Mouse (Mus musculus) liver, embryonic 11.5 days (tissue): ENCODE measurements around the gene Acot11. TPM values are rescaled to one million over a fixed set of nuclear protein-coding genes. Genes with fewer than 3 reads are reported as not detected.

ENCODE experiments used
- ATAC-seq: fragments of 200-750 bp; cut with Nextera tagmentation; replicated peaks from 2 replicates; pipeline ENCODE4 v1.8.0; 2017; ENCODE audit warnings: moderate number of reproducible peaks, mild to moderate bottlenecking, moderate TSS enrichment, moderate library complexity; ENCODE audit not compliant: low FRiP score
- DNase-seq: peaks from one replicate; pipeline ENCODE4 v3.0.0-alpha.2; 2017; ENCODE audit warnings: low spot score
- H3K27ac ChIP-seq: fragments of 300-500 bp; sonication (generic); 2 replicates; pipeline ENCODE4 v1.5.1; 2014; ENCODE audit warnings: mild to moderate bottlenecking, low read depth, low read length, control low read depth
- H3K27me3 ChIP-seq: fragments of 300-500 bp; sonication (generic); replicated peaks from 2 replicates; pipeline ENCODE4 v1.6.1; 2014; ENCODE audit warnings: low read length, mixed read lengths; ENCODE audit not compliant: control insufficient read depth, insufficient read depth
- H3K36me3 ChIP-seq: fragments of 300-500 bp; sonication (generic); 2 replicates; pipeline ENCODE4 v1.6.1; 2014; ENCODE audit warnings: mild to moderate bottlenecking, low read length, moderate library complexity, mixed read lengths; ENCODE audit not compliant: control insufficient read depth, insufficient read depth
- H3K4me1 ChIP-seq: fragments of 300-500 bp; sonication (generic); replicated peaks from 2 replicates; pipeline ENCODE4 v1.6.1; 2014; ENCODE audit warnings: low read length, mixed read lengths; ENCODE audit not compliant: control insufficient read depth, insufficient read depth
- H3K4me2 ChIP-seq: fragments of 300-500 bp; sonication (generic); 2 replicates; pipeline ENCODE4 v1.6.1; 2014; ENCODE audit warnings: mild to moderate bottlenecking, control low read depth, moderate library complexity
- H3K4me3 ChIP-seq: fragments of 300-500 bp; sonication (generic); 2 replicates; pipeline ENCODE4 v1.5.1; 2014; ENCODE audit warnings: low read depth, low read length, control low read depth
- H3K9ac ChIP-seq: fragments of 300-500 bp; sonication (generic); 2 replicates; pipeline ENCODE4 v1.6.1; 2014; ENCODE audit warnings: low read depth, low read length, control low read depth
- H3K9me3 ChIP-seq: fragments of 300-500 bp; sonication (generic); 2 replicates; pipeline ENCODE4 v1.6.1; 2016; ENCODE audit warnings: low read length, inconsistent platforms, mixed read lengths; ENCODE audit not compliant: control insufficient read depth
- WGBS: fragments of 180-500 bp; shearing (Covaris S2); extraction: QIAGEN DNeasy Blood & Tissue Kit; methylation state at CpG from one replicate; pipeline ENCODE4 v1.1.7; 2014; 5-methylcytosine and 5-hydroxymethylcytosine counted together
- polyA plus RNA-seq: library from polyadenylated mRNA; unstranded; fragments of >200 nt; fragmentation: Nextera tagmentation; extraction: Ambion mirVana; gene quantifications from 2 replicates; pipeline ENCODE4 v1.2.1, GENCODE M21; 2014

Gene Acot11
- polyA plus RNA-seq, 1 experiment from 2014 or later, result 2.9 TPM

GRCm38 (mm10) chr4:106839254-106839834, 34.5 kb upstream of the Acot11 start:
- Histone ChIP-seq H3K9me3 (no peaks in the 10 kb centered on the region), H3K9ac (peak overlapping the region; percentile 86), H3K4me2 (peak overlapping the region; percentile 100), H3K27me3 (no peaks in the 10 kb centered on the region), H3K4me1 (peaks cover 44% of the 10 kb centered on the region), H3K36me3 (no peaks in the 10 kb centered on the region), H3K27ac (peak overlapping the region; percentile 93), H3K4me3 (peak overlapping the region; percentile 73)
- WGBS, result under 1% methylated on average over 32 of the region's 32 CpGs
- peak; percentile 41 for ATAC-seq
- DNase-seq, result peak; percentile 72

DNA sequence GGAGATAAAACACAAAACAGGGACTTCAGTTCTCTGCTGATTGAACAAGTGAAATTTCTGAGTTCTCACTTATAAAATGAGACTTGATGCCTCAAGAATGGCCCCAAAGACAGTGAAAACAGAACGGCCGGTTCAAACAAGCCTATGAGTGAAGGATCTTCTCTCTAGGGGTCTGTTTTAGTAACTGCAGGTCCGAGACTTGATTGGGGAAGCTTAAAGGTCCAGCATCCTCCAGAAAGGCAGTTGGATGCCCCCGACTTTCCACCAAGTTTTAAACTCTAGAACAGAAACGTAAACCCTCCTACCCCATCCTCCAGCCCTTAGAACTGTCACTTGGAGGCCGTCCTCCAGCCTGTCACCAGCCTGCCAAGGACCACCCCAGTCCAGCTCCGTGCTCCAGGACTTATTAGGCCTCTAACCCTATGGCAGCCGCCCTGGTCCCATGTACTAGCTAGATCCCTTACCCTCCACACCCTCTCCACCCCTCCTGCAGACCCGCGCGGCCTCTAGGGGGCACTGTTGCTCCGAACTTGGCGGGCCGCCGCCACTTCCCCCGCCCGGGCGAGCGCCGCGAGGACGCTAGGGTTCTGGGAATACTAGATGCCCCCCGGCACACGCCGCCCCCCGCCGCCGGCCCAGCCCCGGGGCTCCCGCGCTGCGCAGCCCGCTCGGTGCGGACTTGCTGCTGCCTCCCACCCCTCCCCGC, 33.9 kb upstream of the Acot11 start:
- Histone ChIP-seq H3K4me3 (peak overlapping the region; percentile 73), H3K9ac (peak overlapping the region; percentile 86), H3K9me3 (no peaks in the 10 kb centered on the region), H3K27ac (peak overlapping the region; percentile 93), H3K27me3 (no peaks in the 10 kb centered on the region), H3K4me2 (peak overlapping the region; percentile 100), H3K36me3 (no peaks in the 10 kb centered on the region), H3K4me1 (peaks cover 44% of the 10 kb centered on the region)
- whole genome bisulfite sequencing, result 3% methylated on average over 36 of the region's 36 CpGs
- DNase-seq (peak; percentile 99), ATAC-seq (peak; percentile 84)

DNA sequence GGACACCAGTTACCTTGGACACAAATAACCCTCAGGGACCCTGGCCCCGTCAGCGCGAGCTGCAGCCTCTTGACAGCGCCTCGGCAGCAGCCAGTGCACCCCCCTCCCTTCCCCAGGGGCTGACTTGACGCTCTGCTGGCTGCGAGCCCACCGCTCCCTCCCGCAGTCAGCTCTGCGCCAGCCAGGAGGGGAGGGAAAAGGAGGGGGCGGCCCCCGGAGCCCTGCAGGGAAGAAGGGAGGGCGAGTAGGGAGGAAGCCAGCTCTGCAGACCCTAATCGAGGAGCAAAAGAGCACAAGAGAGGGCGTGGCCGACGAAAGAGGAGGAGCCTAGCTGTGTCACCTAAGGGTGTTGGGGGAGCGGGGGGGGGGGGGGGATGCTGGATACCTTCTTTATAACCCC, 33.2 kb upstream of the Acot11 start:
- Histone ChIP-seq H3K9ac (peak overlapping the region; percentile 59), H3K4me1 (peaks cover 44% of the 10 kb centered on the region), H3K9me3 (no peaks in the 10 kb centered on the region), H3K36me3 (no peaks in the 10 kb centered on the region), H3K4me3 (peak overlapping the region; percentile 45), H3K27ac (no peak overlapping the region), H3K4me2 (peak overlapping the region; percentile 76), H3K27me3 (no peaks in the 10 kb centered on the region)
- peak; percentile 65 for DNase-seq
- 1% methylated on average over 15 of the region's 18 CpGs for WGBS
- ATAC-seq, result 0 out of 2 replicates have a peak, but pooled peaks have one; percentile 11

- no peak for DNase-seq
- WGBS, result 8% methylated on average over 9 of the region's 9 CpGs
These were observed 32.6 kb upstream of the Acot11 start for GRCm38 (mm10) chr4:106837425-106837824.

GRCm38 (mm10) chr4:106830545-106831112, 25.8 kb upstream of the Acot11 start:
- H3K4me3 ChIP-seq, result no peak overlapping the region
- ATAC-seq, result peak; percentile 47
- H3K27ac ChIP-seq, result peak overlapping the region; percentile 41; the same call in 1 of the 2 replicates
- peaks cover 37% of the 10 kb centered on the region for H3K4me1 ChIP-seq
- no peak for DNase-seq
- no peak overlapping the region for H3K4me2 ChIP-seq
- H3K36me3 ChIP-seq, result no peaks in the 10 kb centered on the region
- 30% methylated on average over 6 of the region's 6 CpGs for WGBS
- no peaks in the 10 kb centered on the region for H3K9me3 ChIP-seq
- no peaks in the 10 kb centered on the region for H3K27me3 ChIP-seq
- no peak overlapping the region for H3K9ac ChIP-seq

More at GRCm38 (mm10) chr4:106837425-106837824, 32.6 kb upstream of the Acot11 start:
- Histone ChIP-seq H3K9ac (peak overlapping the region; percentile 59), H3K4me3 (peak overlapping the region; percentile 45), H3K4me1 (peaks cover 40% of the 10 kb centered on the region), H3K27ac (no peak overlapping the region), H3K9me3 (no peaks in the 10 kb centered on the region), H3K4me2 (peak overlapping the region; percentile 76), H3K27me3 (no peaks in the 10 kb centered on the region), H3K36me3 (no peaks in the 10 kb centered on the region)
- ATAC-seq, result no peak

GRCm38 (mm10) chr4:106827738-106828361, 23.1 kb upstream of the Acot11 start:
- peaks cover 37% of the 10 kb centered on the region for H3K4me1 ChIP-seq
- H3K27ac ChIP-seq, result no peak overlapping the region

GRCm38 (mm10) chr4:106825229-106825628, 20.4 kb upstream of the Acot11 start:
- no peak overlapping the region for H3K27ac ChIP-seq
- peaks cover 24% of the 10 kb centered on the region for H3K4me1 ChIP-seq
- H3K36me3 ChIP-seq, result no peaks in the 10 kb centered on the region
- no peaks in the 10 kb centered on the region; the same call in none of the 2 replicates for H3K27me3 ChIP-seq
- no peak overlapping the region for H3K4me2 ChIP-seq
- WGBS, result 70% methylated on average over 5 of the region's 5 CpGs
- no peak overlapping the region for H3K9ac ChIP-seq
- no peak for ATAC-seq
- no peak overlapping the region for H3K4me3 ChIP-seq
- no peak for DNase-seq
- H3K9me3 ChIP-seq, result no peaks in the 10 kb centered on the region

More at GRCm38 (mm10) chr4:106827738-106828361, 23.1 kb upstream of the Acot11 start:
- Histone ChIP-seq H3K4me2 (peak overlapping the region; percentile 74), H3K9me3 (no peaks in the 10 kb centered on the region), H3K36me3 (no peaks in the 10 kb centered on the region), H3K27me3 (no peaks in the 10 kb centered on the region; the same call in none of the 2 replicates), H3K9ac (peak overlapping the region; percentile 20; the same call in 1 of the 2 replicates), H3K4me3 (peak overlapping the region; percentile 39)
- DNase-seq (peak; percentile 80), ATAC-seq (peak; percentile 76)
- WGBS, result under 1% methylated on average over 42 of the region's 42 CpGs

- no peak for ATAC-seq
- Histone ChIP-seq H3K4me1 (no peaks in the 10 kb centered on the region), H3K36me3 (no peaks in the 10 kb centered on the region), H3K4me3 (no peak overlapping the region), H3K9me3 (no peaks in the 10 kb centered on the region), H3K27ac (no peak overlapping the region), H3K27me3 (no peaks in the 10 kb centered on the region; the same call in 1 of the 2 replicates), H3K4me2 (no peak overlapping the region), H3K9ac (no peak overlapping the region)
- DNase-seq, result no peak
These were observed 14.6 kb upstream of the Acot11 start for GRCm38 (mm10) chr4:106819404-106819803.
